Mouse (Mus musculus): ENCODE measurements at regions not wholly inside any gene's neighbourhood (a gene's known extent, or its start where the extent isn't known, plus 50 kb on each side); places are given as distances from the start of the nearest gene placed in this dataset.

DNA sequence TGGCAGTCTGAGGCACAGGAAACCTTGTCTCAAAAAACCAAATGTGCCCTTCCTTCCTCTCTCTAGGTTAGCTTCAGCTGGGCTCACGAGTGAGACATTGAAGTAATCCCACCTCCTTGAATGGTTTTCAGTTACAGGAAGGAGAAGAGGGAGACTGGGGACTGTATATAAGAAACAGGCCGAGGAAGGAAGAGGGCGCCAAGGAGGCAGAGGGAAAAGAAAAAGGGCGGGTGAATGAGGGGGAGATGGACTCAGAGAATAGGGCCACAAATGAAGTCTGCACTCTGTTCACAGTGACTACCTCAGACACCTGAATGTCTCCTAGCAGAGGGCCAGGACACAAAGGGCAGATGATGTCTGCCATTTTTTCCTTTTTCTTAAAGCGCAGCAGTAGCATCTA lies 171.9 kb downstream of the Sox4 start:
- Histone ChIP-seq H3K27ac (peak overlapping the region; percentile 41; the same call in 1 of the 2 replicates), H3K4me3 (ENCODE audit: low read length) (no peak overlapping the region), H3K4me2 (ENCODE audit: low read depth, low read length) (no peak overlapping the region), H3K9me3 (ENCODE audit: low read length) (no peaks in the 10 kb centered on the region), H3K4me1 (ENCODE audit: insufficient read depth, low read length) (peaks cover 10% of the 10 kb centered on the region; the same call in 1 of the 2 replicates), H3K27me3 (ENCODE audit: insufficient read depth, low read length) (no peaks in the 10 kb centered on the region), H3K9ac (replicated peaks; ENCODE audit: low read length) (no peak overlapping the region), H3K36me3 (ENCODE audit: insufficient read depth, low read length) (no peaks in the 10 kb centered on the region)
- 29% methylated on average over 5 of the region's 5 CpGs for WGBS
- TF ChIP-seq CTCF (IDR thresholded peaks at IDR 0.05; ENCODE audit: low read depth), result peak; percentile 45
- ATAC-seq (no peak), DNase-seq (ENCODE audit: low spot score) (no peak)

DNA sequence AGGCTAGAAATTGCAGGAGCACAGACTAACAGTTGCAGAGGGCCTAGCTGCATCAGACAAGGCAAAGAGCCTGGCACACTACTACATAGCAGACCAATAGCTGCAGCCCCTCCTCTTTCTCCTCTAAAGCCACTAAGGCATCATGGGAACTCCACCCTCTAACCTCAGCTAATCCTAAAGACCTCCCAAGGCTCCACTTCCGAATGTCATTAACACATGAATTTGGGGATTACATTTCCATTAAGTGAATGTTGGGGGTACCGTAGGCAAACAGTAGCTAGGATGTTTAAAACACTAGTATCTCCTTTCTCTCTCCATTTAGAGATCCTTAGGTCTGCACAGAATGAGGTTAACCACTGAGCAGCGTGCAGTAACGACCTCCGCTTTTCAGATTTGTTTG lies 173.1 kb downstream of the Sox4 start:
- Histone ChIP-seq H3K27ac (no peak overlapping the region), H3K4me2 (ENCODE audit: low read depth, low read length) (no peak overlapping the region), H3K36me3 (ENCODE audit: insufficient read depth, low read length) (no peaks in the 10 kb centered on the region), H3K27me3 (ENCODE audit: insufficient read depth, low read length) (no peaks in the 10 kb centered on the region), H3K4me3 (ENCODE audit: low read length) (no peak overlapping the region), H3K9ac (replicated peaks; ENCODE audit: low read length) (no peak overlapping the region), H3K9me3 (ENCODE audit: low read length) (no peaks in the 10 kb centered on the region), H3K4me1 (ENCODE audit: insufficient read depth, low read length) (peaks cover 10% of the 10 kb centered on the region; the same call in 1 of the 2 replicates)
- no peak for TF ChIP-seq CTCF (IDR thresholded peaks at IDR 0.05; ENCODE audit: low read depth)
- DNase-seq (ENCODE audit: low spot score) (no peak), ATAC-seq (no peak)
- WGBS, result 59% methylated on average over 5 of the region's 5 CpGs

DNA sequence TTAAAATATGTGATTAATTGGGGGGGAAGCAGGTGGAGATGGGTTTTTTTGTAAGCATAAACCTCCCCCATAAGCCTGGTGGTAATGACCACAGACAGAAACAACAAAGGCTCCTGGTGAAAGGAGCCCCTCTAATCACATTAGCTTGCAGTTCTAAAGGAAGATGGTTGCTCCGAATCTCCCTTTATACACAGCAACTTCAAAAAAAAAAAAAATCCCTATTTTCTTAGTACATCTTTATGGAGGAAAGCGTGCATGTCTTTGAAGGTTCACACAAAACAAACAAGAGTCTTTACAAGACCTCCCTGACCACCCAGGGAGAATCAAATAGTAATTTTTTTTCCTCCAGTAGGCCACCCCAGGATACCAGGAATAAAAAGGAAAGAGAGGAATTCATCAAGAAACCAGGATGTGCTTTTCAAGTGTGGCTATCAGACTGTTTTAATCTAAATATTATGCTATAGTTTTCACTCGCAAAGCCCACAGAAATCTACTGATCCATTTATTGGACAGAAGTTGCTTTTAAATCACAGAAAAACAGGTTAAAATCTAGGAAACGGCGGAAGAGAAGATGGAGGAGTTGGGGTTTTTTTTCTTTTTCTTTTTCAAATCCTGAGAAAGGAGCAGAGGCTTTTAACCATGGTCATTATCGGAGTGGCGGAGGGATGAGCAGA lies 178.2 kb downstream of the Sox4 start:
- Histone ChIP-seq H3K4me2 (ENCODE audit: low read depth, low read length) (no peak overlapping the region), H3K4me3 (ENCODE audit: low read length) (no peak overlapping the region), H3K36me3 (ENCODE audit: insufficient read depth, low read length) (no peaks in the 10 kb centered on the region), H3K9me3 (ENCODE audit: low read length) (no peaks in the 10 kb centered on the region), H3K27ac (0 out of 2 replicates have a peak overlapping the region, but pooled peaks have one; percentile 3), H3K27me3 (ENCODE audit: insufficient read depth, low read length) (no peaks in the 10 kb centered on the region), H3K4me1 (ENCODE audit: insufficient read depth, low read length) (peaks cover 18% of the 10 kb centered on the region), H3K9ac (replicated peaks; ENCODE audit: low read length) (no peak overlapping the region)
- 45% methylated on average over 7 of the region's 7 CpGs for WGBS
- no peak for ATAC-seq
- TF ChIP-seq CTCF (IDR thresholded peaks at IDR 0.05; ENCODE audit: low read depth), result no peak
- DNase-seq (ENCODE audit: low spot score), result peak; percentile 26

DNA sequence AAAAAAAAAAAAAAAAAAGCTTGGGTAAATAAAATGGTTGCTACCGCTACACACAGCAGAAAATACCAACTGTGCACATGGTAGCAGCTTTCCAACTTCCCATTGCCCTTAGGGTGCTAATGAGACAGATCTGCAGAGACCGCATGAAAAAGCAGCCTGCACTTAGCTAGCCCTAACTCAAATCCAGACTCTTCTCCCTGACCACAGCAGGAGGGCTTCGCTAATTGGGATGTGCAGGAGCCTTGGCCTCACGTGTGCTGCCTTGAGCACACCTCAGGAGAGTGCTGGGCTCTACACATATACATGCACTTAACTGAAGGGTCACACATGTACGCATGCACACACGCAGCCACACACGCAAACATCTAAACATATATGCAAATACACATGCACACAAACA lies 178.9 kb downstream of the Sox4 start:
- Histone ChIP-seq H3K27me3 (ENCODE audit: insufficient read depth, low read length) (no peaks in the 10 kb centered on the region), H3K4me2 (ENCODE audit: low read depth, low read length) (no peak overlapping the region), H3K9ac (replicated peaks; ENCODE audit: low read length) (no peak overlapping the region), H3K27ac (no peak overlapping the region), H3K4me3 (ENCODE audit: low read length) (no peak overlapping the region), H3K36me3 (ENCODE audit: insufficient read depth, low read length) (no peaks in the 10 kb centered on the region), H3K9me3 (ENCODE audit: low read length) (no peaks in the 10 kb centered on the region), H3K4me1 (ENCODE audit: insufficient read depth, low read length) (peaks cover 18% of the 10 kb centered on the region)
- WGBS, result 39% methylated on average over 7 of the region's 7 CpGs
- peak; percentile 38 for DNase-seq (ENCODE audit: low spot score)
- ATAC-seq, result no peak
- TF ChIP-seq CTCF (IDR thresholded peaks at IDR 0.05; ENCODE audit: low read depth), result no peak

DNA sequence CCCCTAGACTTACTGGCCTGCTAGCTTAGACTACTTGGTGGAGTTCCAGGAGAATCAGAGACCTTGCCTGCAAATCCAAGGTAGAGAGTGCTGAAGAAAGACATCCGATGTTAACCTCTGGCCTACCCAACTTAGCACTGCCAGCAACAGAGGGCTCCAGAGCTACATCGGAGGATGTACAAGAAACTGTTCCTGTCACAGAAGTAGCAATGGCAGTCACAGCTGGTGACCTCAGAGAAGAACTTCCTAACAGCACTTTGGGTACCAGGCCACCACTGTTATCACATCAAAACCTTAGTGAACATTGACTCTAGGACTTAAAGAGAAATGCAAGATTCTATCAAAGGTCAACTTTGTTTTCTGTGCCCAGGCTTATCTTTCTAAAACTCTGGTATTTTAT lies 180.0 kb downstream of the Sox4 start:
- no peak for ATAC-seq
- no peak for DNase-seq (ENCODE audit: low spot score)
- WGBS, result 81% methylated on average over 2 of the region's 2 CpGs
- Histone ChIP-seq H3K36me3 (ENCODE audit: insufficient read depth, low read length) (no peaks in the 10 kb centered on the region), H3K27ac (no peak overlapping the region), H3K4me3 (ENCODE audit: low read length) (no peak overlapping the region), H3K9ac (replicated peaks; ENCODE audit: low read length) (no peak overlapping the region), H3K27me3 (ENCODE audit: insufficient read depth, low read length) (no peaks in the 10 kb centered on the region), H3K4me1 (ENCODE audit: insufficient read depth, low read length) (peaks cover 26% of the 10 kb centered on the region), H3K4me2 (ENCODE audit: low read depth, low read length) (no peak overlapping the region), H3K9me3 (ENCODE audit: low read length) (no peaks in the 10 kb centered on the region)
- TF ChIP-seq CTCF (IDR thresholded peaks at IDR 0.05; ENCODE audit: low read depth), result no peak

DNA sequence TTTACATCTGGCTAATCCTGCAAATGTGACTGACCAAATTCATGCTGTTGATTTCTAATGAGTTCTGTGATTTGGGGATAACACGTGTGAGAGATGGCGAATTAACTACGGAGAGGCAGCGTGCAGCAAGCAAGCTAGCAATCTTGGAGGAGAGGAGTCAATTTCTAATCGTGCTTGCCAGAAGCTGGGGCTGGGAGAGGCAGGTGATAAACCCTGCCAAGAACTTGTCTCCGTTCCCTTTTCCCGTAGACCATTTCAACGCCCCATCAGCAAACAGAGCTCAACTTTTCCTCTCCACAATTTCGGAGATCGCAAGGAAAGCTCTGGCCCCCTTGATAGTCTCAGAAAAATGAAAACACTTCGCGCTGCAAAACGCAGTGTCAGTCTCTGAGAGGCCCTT lies 183.0 kb downstream of the Sox4 start:
- no peaks in the 10 kb centered on the region for H3K27me3 ChIP-seq (ENCODE audit: insufficient read depth, low read length)
- ATAC-seq (peak; percentile 30; the same call in 1 of the 2 replicates), DNase-seq (ENCODE audit: low spot score) (peak; percentile 51)
- H3K4me3 ChIP-seq (ENCODE audit: low read length), result no peak overlapping the region
- H3K36me3 ChIP-seq (ENCODE audit: insufficient read depth, low read length), result no peaks in the 10 kb centered on the region
- WGBS, result 31% methylated on average over 13 of the region's 13 CpGs
- H3K9ac ChIP-seq (replicated peaks; ENCODE audit: low read length), result no peak overlapping the region
- no peak for TF ChIP-seq CTCF (IDR thresholded peaks at IDR 0.05; ENCODE audit: low read depth)
- no peaks in the 10 kb centered on the region for H3K9me3 ChIP-seq (ENCODE audit: low read length)
- H3K4me1 ChIP-seq (ENCODE audit: insufficient read depth, low read length), result peaks cover 29% of the 10 kb centered on the region
- H3K4me2 ChIP-seq (ENCODE audit: low read depth, low read length), result peak overlapping the region; percentile 25; the same call in 1 of the 2 replicates
- H3K27ac ChIP-seq, result peak overlapping the region; percentile 56

DNA sequence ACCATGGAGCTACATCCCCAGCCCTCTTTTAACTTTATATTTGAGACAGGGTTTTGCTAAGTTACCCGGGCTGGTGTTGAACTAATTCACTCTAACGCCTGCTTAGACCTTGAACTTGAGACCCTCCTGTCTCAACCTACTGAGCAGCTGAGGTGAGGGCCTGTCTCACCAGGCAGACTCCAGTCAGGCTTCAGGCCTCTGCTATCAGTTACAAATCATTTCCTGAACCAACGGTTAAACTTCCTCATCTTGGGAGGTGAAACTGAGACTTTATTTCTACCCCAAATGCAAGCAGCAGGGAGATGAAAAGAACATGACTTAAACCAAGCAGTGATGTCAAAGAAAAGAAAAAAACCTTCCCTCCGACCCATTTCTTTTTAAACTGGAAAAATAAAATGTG lies 183.5 kb downstream of the Sox4 start:
- Histone ChIP-seq H3K4me1 (ENCODE audit: insufficient read depth, low read length) (peaks cover 26% of the 10 kb centered on the region), H3K27me3 (ENCODE audit: insufficient read depth, low read length) (no peaks in the 10 kb centered on the region), H3K27ac (peak overlapping the region; percentile 45; the same call in 1 of the 2 replicates), H3K4me3 (ENCODE audit: low read length) (no peak overlapping the region), H3K4me2 (ENCODE audit: low read depth, low read length) (no peak overlapping the region), H3K36me3 (ENCODE audit: insufficient read depth, low read length) (no peaks in the 10 kb centered on the region), H3K9ac (replicated peaks; ENCODE audit: low read length) (no peak overlapping the region), H3K9me3 (ENCODE audit: low read length) (no peaks in the 10 kb centered on the region)
- ATAC-seq (no peak), DNase-seq (ENCODE audit: low spot score) (no peak)
- TF ChIP-seq CTCF (IDR thresholded peaks at IDR 0.05; ENCODE audit: low read depth), result no peak
- 66% methylated on average over 4 of the region's 4 CpGs for WGBS

All from hindbrain, postnatal 0 days (tissue).